Mouse (Mus musculus): ENCODE results near the gene Ube2q1.
"Not testable (repeated sequence)": the region's sequence is repeated elsewhere in the genome, so short reads cannot be mapped to it uniquely, and the experiment has no call there.

Gene Ube2q1

GRCm38 (mm10) chr3:89788680-89789352, 15.4 kb downstream of the Ube2q1 start:
- DNase-seq (ENCODE audit: low spot score): no peak

GRCm38 (mm10) chr3:89794616-89795015, 21.2 kb downstream of the Ube2q1 start:
- DNase-seq (ENCODE audit: low spot score): no peak

- DNase-seq (ENCODE audit: low spot score): no peak
Measured at GRCm38 (mm10) chr3:89795746-89796145, 22.3 kb downstream of the Ube2q1 start.

GRCm38 (mm10) chr3:89796358-89796757, 22.9 kb downstream of the Ube2q1 start:
- DNase-seq (ENCODE audit: low spot score): no peak

- no peak for DNase-seq (ENCODE audit: low spot score)
Measured at GRCm38 (mm10) chr3:89798518-89798917, 25.1 kb downstream of the Ube2q1 start.

GRCm38 (mm10) chr3:89799476-89799875, 26.1 kb downstream of the Ube2q1 start:
- no peak for DNase-seq (ENCODE audit: low spot score)

GRCm38 (mm10) chr3:89800078-89800477, 26.7 kb downstream of the Ube2q1 start:
- DNase-seq (ENCODE audit: low spot score): not testable (repeated sequence)

GRCm38 (mm10) chr3:89800774-89801506, 27.5 kb downstream of the Ube2q1 start:
- no peak for DNase-seq (ENCODE audit: low spot score)

GRCm38 (mm10) chr3:89801507-89801847, 28.1 kb downstream of the Ube2q1 start:
- no peak for DNase-seq (ENCODE audit: low spot score)

- DNase-seq (ENCODE audit: low spot score): no peak
Measured at GRCm38 (mm10) chr3:89802876-89803275, 29.5 kb downstream of the Ube2q1 start.

- DNase-seq (ENCODE audit: low spot score): no peak
Measured at GRCm38 (mm10) chr3:89805179-89805578, 31.8 kb downstream of the Ube2q1 start.

GRCm38 (mm10) chr3:89806751-89807150, 33.3 kb downstream of the Ube2q1 start:
- DNase-seq (ENCODE audit: low spot score): no peak

GRCm38 (mm10) chr3:89807171-89807570, 33.8 kb downstream of the Ube2q1 start:
- no peak for DNase-seq (ENCODE audit: low spot score)

- no peak for DNase-seq (ENCODE audit: low spot score)
Measured at GRCm38 (mm10) chr3:89807881-89808280, 34.5 kb downstream of the Ube2q1 start.

GRCm38 (mm10) chr3:89808638-89809037, 35.2 kb downstream of the Ube2q1 start:
- DNase-seq (ENCODE audit: low spot score): no peak

GRCm38 (mm10) chr3:89810841-89811240, 37.4 kb downstream of the Ube2q1 start:
- DNase-seq (ENCODE audit: low spot score): no peak

- no peak for DNase-seq (ENCODE audit: low spot score)
Measured at GRCm38 (mm10) chr3:89812166-89812565, 38.8 kb downstream of the Ube2q1 start.

- DNase-seq (ENCODE audit: low spot score): no peak
Measured at GRCm38 (mm10) chr3:89814051-89814450, 40.6 kb downstream of the Ube2q1 start.

- DNase-seq (ENCODE audit: low spot score): no peak
Measured at GRCm38 (mm10) chr3:89817056-89817455, 43.6 kb downstream of the Ube2q1 start.

- no peak for DNase-seq (ENCODE audit: low spot score)
Measured at GRCm38 (mm10) chr3:89818605-89819004, 45.2 kb downstream of the Ube2q1 start.

- DNase-seq (ENCODE audit: low spot score): no peak
Measured at GRCm38 (mm10) chr3:89819897-89820296, 46.5 kb downstream of the Ube2q1 start.

- DNase-seq (ENCODE audit: low spot score): no peak
Measured at GRCm38 (mm10) chr3:89820311-89821095, 47.1 kb downstream of the Ube2q1 start.

GRCm38 (mm10) chr3:89821096-89821513, 47.7 kb downstream of the Ube2q1 start:
- no peak for DNase-seq (ENCODE audit: low spot score)
